Mouse (Mus musculus) brain, embryonic 14.5 days (tissue): ENCODE measurements around the gene Nkx2-3.

Experiments used
- CTCF ChIP-seq: fragments of 200-500 bp; IDR thresholded peaks from 2 replicates; pipeline ENCODE4 v1.5.1; 2012; ENCODE audit warnings: inconsistent platforms, mild to moderate bottlenecking, moderate library complexity, borderline replicate concordance; ENCODE audit not compliant: insufficient read depth, insufficient read length; ENCODE audit errors: extremely low read depth
- POLR2A ChIP-seq: fragments of 200-500 bp; IDR thresholded peaks from 2 replicates; pipeline ENCODE4 v1.6.1; 2012; ENCODE audit warnings: mild to moderate bottlenecking, inconsistent platforms, borderline replicate concordance; ENCODE audit not compliant: poor library complexity, insufficient read depth, insufficient read length, severe bottlenecking; ENCODE audit errors: extremely low read depth

DNA sequence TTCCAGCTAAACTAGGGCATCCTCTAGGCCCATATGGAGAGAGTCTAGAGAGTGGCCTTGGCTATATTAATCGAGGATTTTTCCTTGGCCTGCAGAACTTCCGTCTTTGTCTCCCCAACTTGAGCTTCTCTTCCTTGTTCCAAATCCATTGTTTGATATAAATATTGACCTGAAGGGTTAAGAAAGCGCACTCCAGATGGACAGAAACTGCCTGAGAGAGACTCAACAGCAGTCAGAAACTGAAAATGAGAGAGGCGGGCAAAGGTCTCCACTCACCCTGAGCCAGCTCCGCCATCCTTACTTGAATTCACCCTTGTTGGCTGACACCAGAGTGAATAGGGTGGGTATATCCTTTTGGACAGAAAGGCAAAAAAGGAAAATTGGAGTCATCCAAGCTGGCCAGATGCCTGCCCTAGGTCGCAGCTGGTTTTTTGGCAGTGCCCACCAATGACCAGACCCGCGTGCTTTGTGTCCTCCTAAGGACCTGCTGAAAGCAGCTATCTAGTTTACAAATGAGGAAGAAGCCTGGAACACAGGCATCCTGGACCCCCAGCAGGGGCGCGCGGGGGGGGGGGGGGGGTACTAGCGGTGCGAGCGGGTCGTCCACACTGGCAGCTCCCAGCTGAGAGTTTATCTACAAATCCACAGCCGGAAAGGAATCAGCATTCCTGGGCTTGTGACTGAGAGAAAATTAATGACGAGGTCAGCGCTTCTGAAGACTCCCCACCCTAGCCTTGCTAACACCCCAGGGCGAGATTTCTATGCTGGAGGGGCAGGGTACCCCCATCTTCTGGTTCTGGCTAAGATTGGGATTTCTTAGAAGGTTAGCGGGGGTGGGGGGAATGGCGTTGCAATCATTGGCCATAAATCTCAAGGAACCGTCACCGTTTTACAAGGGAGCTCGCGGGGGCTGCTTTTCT, 13.1 kb upstream of the Nkx2-3 start:
- TF ChIP-seq CTCF = no peak
- no peak for TF ChIP-seq POLR2A
